Mouse (Mus musculus) heart, embryonic 14.5 days (tissue): ENCODE results near the gene Zdhhc18. TPM values are rescaled to one million over a fixed set of nuclear protein-coding genes. Genes with fewer than 3 reads are reported as not detected.

Source experiments
- ATAC-seq: fragments of 200-750 bp; cut with Nextera tagmentation; 2 replicates; pipeline ENCODE4 v1.8.0; 2017; ENCODE audit warnings: low read depth, moderate TSS enrichment; ENCODE audit not compliant: insufficient number of reproducible peaks, insufficient read depth, low FRiP score
- H3K27ac ChIP-seq, 2 experiments: fragments of 200-500 bp in 1 of 2; fragments of 300-500 bp in 1 of 2; sonication (generic) in 1 of 2; replicated peaks in 1 of 2; 2 replicates each; pipeline ENCODE4 v1.5.1; 2012 to 2014; ENCODE audit warnings: low read depth in 2 of 2, low read length in 2 of 2, control low read depth in 1 of 2, mild to moderate bottlenecking in 1 of 2, mixed read lengths in 1 of 2; ENCODE audit not compliant: control insufficient read depth in 1 of 2, insufficient read depth in 1 of 2
- H3K27me3 ChIP-seq: fragments of 300-500 bp; sonication (generic); 2 replicates; pipeline ENCODE4 v1.6.1; 2014; ENCODE audit warnings: mild to moderate bottlenecking, low read length, control low read depth; ENCODE audit not compliant: control insufficient read depth, insufficient read depth
- H3K36me3 ChIP-seq: fragments of 300-500 bp; sonication (generic); 2 replicates; pipeline ENCODE4 v1.6.1; 2014; ENCODE audit warnings: mild to moderate bottlenecking, control low read depth, low read length, mixed read lengths; ENCODE audit not compliant: control insufficient read depth, insufficient read depth
- H3K4me1 ChIP-seq, 2 experiments: fragments of 200-500 bp in 1 of 2; fragments of 300-500 bp in 1 of 2; sonication (generic) in 1 of 2; 2 replicates each; pipeline ENCODE4 v1.6.1; 2012 to 2014; ENCODE audit warnings: low read length in 2 of 2, control low read depth in 1 of 2, mixed read lengths in 1 of 2; ENCODE audit not compliant: control insufficient read depth in 2 of 2, insufficient read depth in 2 of 2
- H3K4me2 ChIP-seq: fragments of 300-500 bp; sonication (generic); 2 replicates; pipeline ENCODE4 v1.6.1; 2014; ENCODE audit warnings: mild to moderate bottlenecking, low read length
- H3K4me3 ChIP-seq, 2 experiments: fragments of 200-500 bp in 1 of 2; fragments of 300-500 bp in 1 of 2; sonication (generic) in 1 of 2; 2 replicates each; pipeline ENCODE4 v1.5.1; 2012 to 2014; ENCODE audit warnings: low read length in 2 of 2, mild to moderate bottlenecking in 2 of 2, control low read depth in 1 of 2, low read depth in 1 of 2, moderate library complexity in 1 of 2; ENCODE audit not compliant: control insufficient read depth in 1 of 2, insufficient read depth in 1 of 2
- H3K9ac ChIP-seq: fragments of 300-500 bp; sonication (generic); 2 replicates; pipeline ENCODE4 v1.6.1; 2014; ENCODE audit warnings: mild to moderate bottlenecking, low read length
- H3K9me3 ChIP-seq: fragments of 300-500 bp; sonication (generic); 2 replicates; pipeline ENCODE4 v1.6.1; 2016; ENCODE audit warnings: low read length, control low read depth; ENCODE audit not compliant: control insufficient read depth
- WGBS: fragments of 180-500 bp; shearing (Covaris S2); extraction: QIAGEN DNeasy Blood & Tissue Kit; methylation state at CpG from one replicate; pipeline ENCODE4 v1.1.7; 2014; 5-methylcytosine and 5-hydroxymethylcytosine counted together
- polyA plus RNA-seq: library from polyadenylated mRNA; unstranded; fragments of >200 nt; fragmentation: Nextera tagmentation; extraction: Ambion mirVana; gene quantifications from 2 replicates; pipeline ENCODE4 v1.2.1, GENCODE M21; 2014

Zdhhc18 gene
- polyA plus RNA-seq, 1 experiment from 2014 or later: 4.7 TPM

GRCm38 (mm10) chr4:133592570-133592969 is 57.4 kb downstream of the Zdhhc18 start:
- Histone ChIP-seq H3K4me3 (no peak overlapping the region), H3K27me3 (no peaks in the 10 kb centered on the region), H3K4me2 (no peak overlapping the region), H3K27ac (no peak overlapping the region; a peak in 1 of 4 replicates), H3K4me1 (peaks cover 0 to 3% of the 10 kb centered on the region in 2 experiments; a peak in 3 of 4 replicates), H3K9ac (no peak overlapping the region), H3K36me3 (peaks cover 47% of the 10 kb centered on the region), H3K9me3 (no peaks in the 10 kb centered on the region)
- 27% methylated on average over 7 of the region's 7 CpGs for WGBS
- ATAC-seq: no peak

- H3K4me1 ChIP-seq: peaks cover 3 to 14% of the 10 kb centered on the region in 2 experiments; a peak in 3 of 4 replicates
Observed at GRCm38 (mm10) chr4:133584059-133584951, 65.6 kb downstream of the Zdhhc18 start, which contains the start of gene Gpn2. TSS of gene Gpn2 (plus strand) at chr4:133584362.

GRCm38 (mm10) chr4:133583690-133584058 is 66.3 kb downstream of the Zdhhc18 start:
- 49% methylated on average over 6 of the region's 6 CpGs for WGBS
- H3K36me3 ChIP-seq: peaks cover 68% of the 10 kb centered on the region
- peak overlapping the region; percentile 94 for H3K9ac ChIP-seq
- H3K27ac ChIP-seq: peak overlapping the region; percentile 75 to 82
- no peaks in the 10 kb centered on the region for H3K27me3 ChIP-seq
- H3K9me3 ChIP-seq: no peaks in the 10 kb centered on the region
- no peak for ATAC-seq
- H3K4me1 ChIP-seq: peaks cover 3 to 14% of the 10 kb centered on the region in 2 experiments; a peak in 3 of 4 replicates
- peak overlapping the region; percentile 99 for H3K4me2 ChIP-seq
- H3K4me3 ChIP-seq: peak overlapping the region; percentile 79 to 90

More at GRCm38 (mm10) chr4:133584059-133584951, 65.6 kb downstream of the Zdhhc18 start, which contains the start of gene Gpn2:
- H3K27ac ChIP-seq: peak within 1 kb of the TSS; percentile 75 to 82
- H3K27me3 ChIP-seq: no peaks in the 10 kb centered on the region
- peak; percentile 41; the same call in 1 of the 2 replicates for ATAC-seq
- peaks cover 68% of the 10 kb centered on the region for H3K36me3 ChIP-seq
- H3K9me3 ChIP-seq: no peaks in the 10 kb centered on the region
- H3K9ac ChIP-seq: peak within 1 kb of the TSS; percentile 94
- peak within 1 kb of the TSS; percentile 99 for H3K4me2 ChIP-seq
- H3K4me3 ChIP-seq: peak within 1 kb of the TSS; percentile 79 to 90
- 3% methylated on average over 64 of the region's 65 CpGs for WGBS

GRCm38 (mm10) chr4:133577983-133578382 is 72.0 kb downstream of the Zdhhc18 start:
- Histone ChIP-seq H3K27ac (no peak overlapping the region), H3K27me3 (no peaks in the 10 kb centered on the region), H3K4me2 (no peak overlapping the region), H3K36me3 (peaks cover 49% of the 10 kb centered on the region), H3K4me3 (no peak overlapping the region), H3K9me3 (no peaks in the 10 kb centered on the region), H3K9ac (no peak overlapping the region), H3K4me1 (peaks cover 6 to 13% of the 10 kb centered on the region in 2 experiments; a peak in 3 of 4 replicates)
- no peak for ATAC-seq
- WGBS: 81% methylated on average over 12 of the region's 12 CpGs

- peak overlapping the region; percentile 84 to 91 for H3K4me3 ChIP-seq
- peak overlapping the region; percentile 87 for H3K9ac ChIP-seq
- peak overlapping the region; percentile 90 for H3K4me2 ChIP-seq
- under 1% methylated on average over 41 of the region's 41 CpGs for WGBS
- no peaks in the 10 kb centered on the region for H3K27me3 ChIP-seq
- peaks cover 22% of the 10 kb centered on the region for H3K36me3 ChIP-seq
- peak; percentile 40 for ATAC-seq
- peaks cover 6 to 13% of the 10 kb centered on the region in 2 experiments; a peak in 3 of 4 replicates for H3K4me1 ChIP-seq
- no peaks in the 10 kb centered on the region for H3K9me3 ChIP-seq
- no peak overlapping the region for H3K27ac ChIP-seq
Observed at GRCm38 (mm10) chr4:133574843-133575202, 75.1 kb downstream of the Zdhhc18 start.

- Histone ChIP-seq H3K4me3 (peak within 1 kb of the TSS; percentile 84 to 91), H3K4me2 (peak within 1 kb of the TSS; percentile 90), H3K27me3 (no peaks in the 10 kb centered on the region), H3K36me3 (peaks cover 16% of the 10 kb centered on the region), H3K27ac (peak within 1 kb of the TSS; percentile 73 to 84), H3K9me3 (no peaks in the 10 kb centered on the region), H3K4me1 (peaks cover 6 to 13% of the 10 kb centered on the region in 2 experiments; a peak in 3 of 4 replicates), H3K9ac (peak within 1 kb of the TSS; percentile 87)
- peak; percentile 77 for ATAC-seq
- 7% methylated on average over 44 of the region's 44 CpGs for WGBS
Observed at GRCm38 (mm10) chr4:133574070-133574842, 75.7 kb downstream of the Zdhhc18 start, which contains the start of gene Gpatch3. TSS of gene Gpatch3 (plus strand) at chr4:133574745.

GRCm38 (mm10) chr4:133570066-133570466 is 79.9 kb downstream of the Zdhhc18 start:
- H3K27ac ChIP-seq: no peak overlapping the region
- no peak overlapping the region for H3K9ac ChIP-seq
- no peaks in the 10 kb centered on the region for H3K36me3 ChIP-seq
- no peaks in the 10 kb centered on the region for H3K9me3 ChIP-seq
- H3K4me2 ChIP-seq: no peak overlapping the region
- H3K27me3 ChIP-seq: no peaks in the 10 kb centered on the region
- 46% methylated on average over 10 of the region's 10 CpGs for WGBS
- H3K4me1 ChIP-seq: peaks cover 4 to 6% of the 10 kb centered on the region in 2 experiments; a peak in 3 of 4 replicates
- H3K4me3 ChIP-seq: no peak overlapping the region
- ATAC-seq: no peak
